Mouse (Mus musculus) intestine, embryonic 15.5 days (tissue): Measurements from ENCODE around the gene Mapre3. TPM values are rescaled to one million over a fixed set of nuclear protein-coding genes. Genes with fewer than 3 reads are reported as not detected.
A peak's percentile ranks its signal among the peaks of the same experiment; 100 is the strongest.

Experiments used
- ATAC-seq: fragments of 200-750 bp; cut with Nextera tagmentation; 2 replicates; pipeline ENCODE4 v1.8.0; 2017; ENCODE audit warnings: moderate TSS enrichment, moderate library complexity
- H3K27ac ChIP-seq: fragments of 300-500 bp; sonication (generic); 2 replicates; pipeline ENCODE4 v1.5.1; 2015; ENCODE audit warnings: mild to moderate bottlenecking, inconsistent platforms
- H3K27me3 ChIP-seq: fragments of 300-500 bp; sonication (generic); replicated peaks from 2 replicates; pipeline ENCODE4 v1.6.1; 2015; ENCODE audit warnings: inconsistent platforms
- H3K36me3 ChIP-seq: fragments of 300-500 bp; sonication (generic); 2 replicates; pipeline ENCODE4 v1.6.1; 2015; ENCODE audit warnings: inconsistent platforms
- H3K4me1 ChIP-seq: fragments of 300-500 bp; sonication (generic); replicated peaks from 2 replicates; pipeline ENCODE4 v1.6.1; 2015; ENCODE audit warnings: inconsistent platforms
- H3K4me2 ChIP-seq: fragments of 300-500 bp; sonication (generic); replicated peaks from 2 replicates; pipeline ENCODE4 v1.6.1; 2015; ENCODE audit warnings: mild to moderate bottlenecking, inconsistent platforms
- H3K4me3 ChIP-seq: fragments of 300-500 bp; sonication (generic); replicated peaks from 2 replicates; pipeline ENCODE4 v1.5.1; 2015; ENCODE audit warnings: inconsistent platforms
- H3K9ac ChIP-seq: fragments of 300-500 bp; sonication (generic); 2 replicates; pipeline ENCODE4 v1.6.1; 2015; ENCODE audit warnings: inconsistent platforms
- H3K9me3 ChIP-seq: fragments of 300-500 bp; sonication (generic); 2 replicates; pipeline ENCODE4 v1.6.1; 2016; ENCODE audit warnings: inconsistent platforms
- WGBS: fragments of 180-500 bp; shearing (Covaris S2); methylation state at CpG from one replicate; pipeline ENCODE4 v1.1.7; 2015; 5-methylcytosine and 5-hydroxymethylcytosine counted together
- polyA plus RNA-seq: library from polyadenylated mRNA; unstranded; fragments of >200 nt; fragmentation: Nextera tagmentation; extraction: Ambion mirVana; gene quantifications from 2 replicates; pipeline ENCODE4 v1.2.1, GENCODE M21; 2015

Gene Mapre3
- 17.4 and 17.5 TPM in 2 replicates for polyA plus RNA-seq

- H3K4me2 ChIP-seq = peak within 1 kb of the TSS; percentile 91
- under 1% methylated on average over 57 of the region's 59 CpGs for WGBS
- no peaks in the 10 kb centered on the region for H3K27me3 ChIP-seq
- no peaks in the 10 kb centered on the region for H3K36me3 ChIP-seq
- peak within 1 kb of the TSS; percentile 80 for H3K9ac ChIP-seq
- peak within 1 kb of the TSS; percentile 81 for H3K4me3 ChIP-seq
- peaks cover 5% of the 10 kb centered on the region for H3K4me1 ChIP-seq
- 0 out of 2 replicates have a peak within 1 kb of the TSS, but pooled peaks have one; percentile 13 for H3K27ac ChIP-seq
- H3K9me3 ChIP-seq = no peaks in the 10 kb centered on the region
- ATAC-seq = peak; percentile 96
These were observed at the start of gene Mapre3 for GRCm38 (mm10) chr5:30814424-30815119. Gene Mapre3, plus strand, starts transcription at chr5:30814641.

- no peaks in the 10 kb centered on the region for H3K27me3 ChIP-seq
- H3K4me3 ChIP-seq = no peak overlapping the region
- WGBS = 78% methylated on average over 12 of the region's 12 CpGs
- no peak overlapping the region for H3K27ac ChIP-seq
- H3K36me3 ChIP-seq = no peaks in the 10 kb centered on the region
- ATAC-seq = no peak
- no peak overlapping the region for H3K4me2 ChIP-seq
- H3K9ac ChIP-seq = no peak overlapping the region
- H3K9me3 ChIP-seq = no peaks in the 10 kb centered on the region
- peaks cover 19% of the 10 kb centered on the region for H3K4me1 ChIP-seq
These were observed 48.7 kb upstream of the Mapre3 start for GRCm38 (mm10) chr5:30765596-30766370.

- WGBS = 59% methylated on average over 4 of the region's 4 CpGs
- Histone ChIP-seq H3K4me3 (no peak overlapping the region), H3K27me3 (no peaks in the 10 kb centered on the region), H3K4me2 (peak overlapping the region; percentile 19; the same call in 1 of the 2 replicates), H3K27ac (0 out of 2 replicates have a peak overlapping the region, but pooled peaks have one; percentile 2), H3K9me3 (no peaks in the 10 kb centered on the region), H3K4me1 (peaks cover 19% of the 10 kb centered on the region), H3K36me3 (no peaks in the 10 kb centered on the region), H3K9ac (no peak overlapping the region; the same call in 1 of the 2 replicates)
- peak; percentile 17; the same call in 1 of the 2 replicates for ATAC-seq
These were observed 46.4 kb upstream of the Mapre3 start for GRCm38 (mm10) chr5:30768082-30768481.

GRCm38 (mm10) chr5:30768598-30768997 is 45.8 kb upstream of the Mapre3 start:
- Histone ChIP-seq H3K9ac (no peak overlapping the region), H3K36me3 (no peaks in the 10 kb centered on the region), H3K4me2 (peak overlapping the region; percentile 19), H3K27me3 (no peaks in the 10 kb centered on the region), H3K4me3 (no peak overlapping the region), H3K9me3 (no peaks in the 10 kb centered on the region), H3K4me1 (peaks cover 19% of the 10 kb centered on the region), H3K27ac (no peak overlapping the region)
- peak; percentile 83 for ATAC-seq
- 14% methylated on average over 9 of the region's 9 CpGs for WGBS

- no peak overlapping the region for H3K4me2 ChIP-seq
- no peak overlapping the region for H3K27ac ChIP-seq
- ATAC-seq = peak; percentile 32; the same call in 1 of the 2 replicates
These were observed 45.4 kb upstream of the Mapre3 start for GRCm38 (mm10) chr5:30769075-30769474.

GRCm38 (mm10) chr5:30774601-30775371 is 39.7 kb upstream of the Mapre3 start:
- no peaks in the 10 kb centered on the region for H3K4me1 ChIP-seq
- H3K4me2 ChIP-seq = peak overlapping the region; percentile 50
- H3K27ac ChIP-seq = no peak overlapping the region
- H3K4me3 ChIP-seq = peak overlapping the region; percentile 19
- H3K27me3 ChIP-seq = no peaks in the 10 kb centered on the region
- no peaks in the 10 kb centered on the region for H3K9me3 ChIP-seq
- peak; percentile 90 for ATAC-seq
- WGBS = 9% methylated on average over 20 of the region's 20 CpGs
- H3K36me3 ChIP-seq = no peaks in the 10 kb centered on the region
- no peak overlapping the region for H3K9ac ChIP-seq

More at GRCm38 (mm10) chr5:30769075-30769474, 45.4 kb upstream of the Mapre3 start:
- Histone ChIP-seq H3K9me3 (no peaks in the 10 kb centered on the region), H3K4me3 (no peak overlapping the region), H3K9ac (no peak overlapping the region), H3K4me1 (peaks cover 19% of the 10 kb centered on the region), H3K27me3 (no peaks in the 10 kb centered on the region), H3K36me3 (no peaks in the 10 kb centered on the region)
- 70% methylated on average over 9 of the region's 9 CpGs for WGBS

GRCm38 (mm10) chr5:30780699-30781098 is 33.7 kb upstream of the Mapre3 start:
- ATAC-seq = no peak
- H3K36me3 ChIP-seq = no peaks in the 10 kb centered on the region
- no peaks in the 10 kb centered on the region for H3K4me1 ChIP-seq
- H3K4me3 ChIP-seq = no peak overlapping the region
- H3K9ac ChIP-seq = no peak overlapping the region
- H3K27ac ChIP-seq = no peak overlapping the region
- H3K9me3 ChIP-seq = no peaks in the 10 kb centered on the region
- H3K27me3 ChIP-seq = no peaks in the 10 kb centered on the region
- H3K4me2 ChIP-seq = no peak overlapping the region
- WGBS = 62% methylated on average over 9 of the region's 9 CpGs

- no peak overlapping the region for H3K4me2 ChIP-seq
- H3K4me3 ChIP-seq = no peak overlapping the region
- H3K27me3 ChIP-seq = no peaks in the 10 kb centered on the region
- H3K9me3 ChIP-seq = no peaks in the 10 kb centered on the region
- no peaks in the 10 kb centered on the region for H3K4me1 ChIP-seq
- no peak for ATAC-seq
- H3K36me3 ChIP-seq = no peaks in the 10 kb centered on the region
- no peak overlapping the region for H3K9ac ChIP-seq
- no peak overlapping the region for H3K27ac ChIP-seq
- 68% methylated on average over 3 of the region's 3 CpGs for WGBS
These were observed 33.3 kb upstream of the Mapre3 start for GRCm38 (mm10) chr5:30781147-30781546.

- Histone ChIP-seq H3K27me3 (no peaks in the 10 kb centered on the region), H3K4me1 (no peaks in the 10 kb centered on the region), H3K4me2 (no peak overlapping the region), H3K4me3 (no peak overlapping the region), H3K27ac (no peak overlapping the region), H3K36me3 (no peaks in the 10 kb centered on the region), H3K9ac (no peak overlapping the region), H3K9me3 (no peaks in the 10 kb centered on the region)
- 83% methylated on average over 5 of the region's 5 CpGs for WGBS
- ATAC-seq = no peak
These were observed 27.1 kb upstream of the Mapre3 start for GRCm38 (mm10) chr5:30787381-30787780.

- no peaks in the 10 kb centered on the region for H3K27me3 ChIP-seq
- no peak overlapping the region for H3K4me2 ChIP-seq
- H3K27ac ChIP-seq = no peak overlapping the region
- ATAC-seq = no peak
- H3K9me3 ChIP-seq = no peaks in the 10 kb centered on the region
- no peak overlapping the region for H3K9ac ChIP-seq
- no peaks in the 10 kb centered on the region for H3K36me3 ChIP-seq
- 84% methylated on average over 3 of the region's 3 CpGs for WGBS
- H3K4me3 ChIP-seq = no peak overlapping the region
- H3K4me1 ChIP-seq = no peaks in the 10 kb centered on the region
These were observed 24.4 kb upstream of the Mapre3 start for GRCm38 (mm10) chr5:30790047-30790446.

- no peaks in the 10 kb centered on the region for H3K36me3 ChIP-seq
- peak; percentile 77 for ATAC-seq
- 13% methylated on average over 12 of the region's 12 CpGs for WGBS
- H3K4me3 ChIP-seq = no peak overlapping the region
- no peaks in the 10 kb centered on the region for H3K4me1 ChIP-seq
- H3K4me2 ChIP-seq = no peak overlapping the region
- no peaks in the 10 kb centered on the region for H3K27me3 ChIP-seq
- H3K9ac ChIP-seq = no peak overlapping the region
- no peak overlapping the region for H3K27ac ChIP-seq
- no peaks in the 10 kb centered on the region for H3K9me3 ChIP-seq
These were observed 18.3 kb upstream of the Mapre3 start for GRCm38 (mm10) chr5:30796125-30796524.

GRCm38 (mm10) chr5:30797482-30797881 is 17.0 kb upstream of the Mapre3 start:
- no peak overlapping the region for H3K27ac ChIP-seq

More at GRCm38 (mm10) chr5:30797482-30797881, 17.0 kb upstream of the Mapre3 start:
- no peak overlapping the region for H3K4me3 ChIP-seq
- H3K36me3 ChIP-seq = no peaks in the 10 kb centered on the region
- H3K27me3 ChIP-seq = no peaks in the 10 kb centered on the region
- H3K9me3 ChIP-seq = no peaks in the 10 kb centered on the region
- H3K4me2 ChIP-seq = no peak overlapping the region
- no peak for ATAC-seq
- H3K9ac ChIP-seq = no peak overlapping the region
- H3K4me1 ChIP-seq = no peaks in the 10 kb centered on the region
- 68% methylated on average over 7 of the region's 7 CpGs for WGBS
